Mouse (Mus musculus): ENCODE measurements around the gene Hs6st1. TPM values are rescaled to one million over a fixed set of nuclear protein-coding genes. Genes with fewer than 3 reads are reported as not detected.

Hs6st1 gene
- total RNA-seq, 1 experiment: 46.3 TPM

GRCm38 (mm10) chr1:36100371-36100770, 32.2 kb downstream of the Hs6st1 start:
- DNase-seq (ENCODE audit: low read depth, low spot score): no peak
- no peak for TF ChIP-seq HCFC1 (IDR thresholded peaks at IDR 0.05; ENCODE audit: borderline replicate concordance, insufficient read depth, low read length)
- TF ChIP-seq ZC3H11A (IDR thresholded peaks at IDR 0.05; ENCODE audit: borderline replicate concordance, low read depth, low read length): no peak
- TF ChIP-seq ZNF384 (IDR thresholded peaks at IDR 0.05; ENCODE audit: low read depth, low read length): no peak
- no peak for TF ChIP-seq MAFK (IDR thresholded peaks at IDR 0.05; ENCODE audit: insufficient read depth, low read depth, low read length)
- TF ChIP-seq CHD2 (IDR thresholded peaks at IDR 0.05; ENCODE audit: low read depth, low read length): no peak
- H3K9ac ChIP-seq (ENCODE audit: insufficient read depth, low read depth, low read length, poor library complexity, severe bottlenecking): no peak overlapping the region
- in situ Hi-C loops (cut with MboI; ENCODE audit: low sequenced_read_pairs in 2 of 2, unreplicated experiment in 2 of 2): no loop called here
- H3K4me1 ChIP-seq (ENCODE audit: control insufficient read depth in 2 of 2, insufficient read depth in 2 of 2, low read length in 2 of 2, poor library complexity in 1 of 2): peaks cover 2 to 23% of the 10 kb centered on the region in 2 experiments; a peak in 3 of 4 replicates
- H3K9me3 ChIP-seq (ENCODE audit: control insufficient read depth, insufficient read depth, low read depth, low read length): no peaks in the 10 kb centered on the region
- H3K4me3 ChIP-seq (ENCODE audit: insufficient read depth in 1 of 2, low read depth in 1 of 2, low read length in 2 of 2, poor library complexity in 1 of 2, severe bottlenecking in 1 of 2): no peak overlapping the region
- H3K27ac ChIP-seq (ENCODE audit: insufficient read depth, low read depth, low read length, poor library complexity, severe bottlenecking): no peak overlapping the region
- H3K36me3 ChIP-seq (ENCODE audit: control insufficient read depth, insufficient read depth, low read length, poor library complexity, severe bottlenecking): peaks cover 49% of the 10 kb centered on the region

GRCm38 (mm10) chr1:36105917-36106706, 37.9 kb downstream of the Hs6st1 start:
- Histone ChIP-seq H3K4me3 (ENCODE audit: insufficient read depth in 1 of 2, low read depth in 1 of 2, low read length in 2 of 2, poor library complexity in 1 of 2, severe bottlenecking in 1 of 2) (no peak overlapping the region), H3K27ac (ENCODE audit: insufficient read depth, low read depth, low read length, poor library complexity, severe bottlenecking) (no peak overlapping the region), H3K9ac (ENCODE audit: insufficient read depth, low read depth, low read length, poor library complexity, severe bottlenecking) (no peak overlapping the region), H3K4me1 (ENCODE audit: control insufficient read depth in 2 of 2, insufficient read depth in 2 of 2, low read length in 2 of 2, poor library complexity in 1 of 2) (peaks cover 0 to 27% of the 10 kb centered on the region in 2 experiments; a peak in 3 of 4 replicates), H3K36me3 (ENCODE audit: control insufficient read depth, insufficient read depth, low read length, poor library complexity, severe bottlenecking) (peaks cover 34% of the 10 kb centered on the region), H3K9me3 (ENCODE audit: control insufficient read depth, insufficient read depth, low read depth, low read length) (no peaks in the 10 kb centered on the region)
- no peak for TF ChIP-seq HCFC1 (IDR thresholded peaks at IDR 0.05; ENCODE audit: borderline replicate concordance, insufficient read depth, low read length)
- no peak for TF ChIP-seq CHD2 (IDR thresholded peaks at IDR 0.05; ENCODE audit: low read depth, low read length)
- no peak for TF ChIP-seq ZC3H11A (IDR thresholded peaks at IDR 0.05; ENCODE audit: borderline replicate concordance, low read depth, low read length)
- no peak for TF ChIP-seq ZNF384 (IDR thresholded peaks at IDR 0.05; ENCODE audit: low read depth, low read length)
- in situ Hi-C loops (cut with MboI; ENCODE audit: low sequenced_read_pairs in 2 of 2, unreplicated experiment in 2 of 2): no loop called here
- DNase-seq (ENCODE audit: low read depth, low spot score): no peak

GRCm38 (mm10) chr1:36109987-36110386, 41.8 kb downstream of the Hs6st1 start:
- Histone ChIP-seq H3K9ac (ENCODE audit: insufficient read depth, low read depth, low read length, poor library complexity, severe bottlenecking) (no peak overlapping the region), H3K27ac (ENCODE audit: insufficient read depth, low read depth, low read length, poor library complexity, severe bottlenecking) (no peak overlapping the region), H3K9me3 (ENCODE audit: control insufficient read depth, insufficient read depth, low read depth, low read length) (no peaks in the 10 kb centered on the region), H3K36me3 (ENCODE audit: control insufficient read depth, insufficient read depth, low read length, poor library complexity, severe bottlenecking) (peaks cover 14% of the 10 kb centered on the region), H3K4me1 (ENCODE audit: control insufficient read depth in 2 of 2, insufficient read depth in 2 of 2, low read length in 2 of 2, poor library complexity in 1 of 2) (peaks cover 0 to 13% of the 10 kb centered on the region in 2 experiments; a peak in 2 of 4 replicates), H3K4me3 (ENCODE audit: insufficient read depth in 1 of 2, low read depth in 1 of 2, low read length in 2 of 2, poor library complexity in 1 of 2, severe bottlenecking in 1 of 2) (no peak overlapping the region)
- TF ChIP-seq MAFK (IDR thresholded peaks at IDR 0.05; ENCODE audit: insufficient read depth, low read depth, low read length) (no peak), HCFC1 (IDR thresholded peaks at IDR 0.05; ENCODE audit: borderline replicate concordance, insufficient read depth, low read length) (no peak), ZC3H11A (IDR thresholded peaks at IDR 0.05; ENCODE audit: borderline replicate concordance, low read depth, low read length) (no peak)
- DNase-seq (ENCODE audit: low read depth, low spot score): no peak
- in situ Hi-C loops (cut with MboI; ENCODE audit: low sequenced_read_pairs in 2 of 2, unreplicated experiment in 2 of 2): no loop called here

- H3K36me3 ChIP-seq (ENCODE audit: control insufficient read depth, insufficient read depth, low read length, poor library complexity, severe bottlenecking): no peaks in the 10 kb centered on the region
- H3K9me3 ChIP-seq (ENCODE audit: control insufficient read depth, insufficient read depth, low read depth, low read length): no peaks in the 10 kb centered on the region
- in situ Hi-C loops (cut with MboI; ENCODE audit: low sequenced_read_pairs in 2 of 2, unreplicated experiment in 2 of 2): no loop called here
- DNase-seq (ENCODE audit: low read depth, low spot score): no peak
- no peak overlapping the region for H3K27ac ChIP-seq (ENCODE audit: insufficient read depth, low read depth, low read length, poor library complexity, severe bottlenecking)
- peaks cover 0 to 5% of the 10 kb centered on the region in 2 experiments; a peak in 1 of 4 replicates for H3K4me1 ChIP-seq (ENCODE audit: control insufficient read depth in 2 of 2, insufficient read depth in 2 of 2, low read length in 2 of 2, poor library complexity in 1 of 2)
- no peak overlapping the region for H3K4me3 ChIP-seq (ENCODE audit: insufficient read depth in 1 of 2, low read depth in 1 of 2, low read length in 2 of 2, poor library complexity in 1 of 2, severe bottlenecking in 1 of 2)
- no peak overlapping the region for H3K9ac ChIP-seq (ENCODE audit: insufficient read depth, low read depth, low read length, poor library complexity, severe bottlenecking)
- TF ChIP-seq MAFK (IDR thresholded peaks at IDR 0.05; ENCODE audit: insufficient read depth, low read depth, low read length) (no peak), CHD2 (IDR thresholded peaks at IDR 0.05; ENCODE audit: low read depth, low read length) (no peak), ZC3H11A (IDR thresholded peaks at IDR 0.05; ENCODE audit: borderline replicate concordance, low read depth, low read length) (no peak), HCFC1 (IDR thresholded peaks at IDR 0.05; ENCODE audit: borderline replicate concordance, insufficient read depth, low read length) (no peak)
These were observed 44.5 kb downstream of the Hs6st1 start for GRCm38 (mm10) chr1:36112665-36113064.

Measured in ES-E14 (cell line).